Mouse (Mus musculus): Measurements from ENCODE around the gene Skida1. TPM values are rescaled to one million over a fixed set of nuclear protein-coding genes. Genes with fewer than 3 reads are reported as not detected.

Skida1 gene
- polyA plus RNA-seq, 1 experiment from 2014 or later: 17.2 TPM

GRCm38 (mm10) chr2:18015581-18015980 is 33.3 kb downstream of the Skida1 start:
- Histone ChIP-seq H3K27ac (no peak overlapping the region), H3K4me3 (no peak overlapping the region), H3K36me3 (replicated peaks) (no peaks in the 10 kb centered on the region), H3K4me1 (no peaks in the 10 kb centered on the region), H3K27me3 (ENCODE audit: poor library complexity, severe bottlenecking) (no peaks in the 10 kb centered on the region), H3K9me3 (no peaks in the 10 kb centered on the region)
- 59% methylated on average over 3 of the region's 3 CpGs for WGBS
- no peak for DNase-seq (ENCODE audit: extremely low spot score, low spot score)

- WGBS: 92% methylated on average over 3 of the region's 3 CpGs
- no peak for DNase-seq (ENCODE audit: extremely low spot score, low spot score)
- H3K27me3 ChIP-seq (ENCODE audit: poor library complexity, severe bottlenecking): no peaks in the 10 kb centered on the region
- H3K36me3 ChIP-seq (replicated peaks): no peaks in the 10 kb centered on the region
- no peaks in the 10 kb centered on the region for H3K4me1 ChIP-seq
- H3K27ac ChIP-seq: no peak overlapping the region
- no peak overlapping the region for H3K4me3 ChIP-seq
- no peaks in the 10 kb centered on the region for H3K9me3 ChIP-seq
These were observed 36.0 kb downstream of the Skida1 start for GRCm38 (mm10) chr2:18012866-18013265.

GRCm38 (mm10) chr2:18011226-18011625 is 37.6 kb downstream of the Skida1 start:
- no peak for DNase-seq (ENCODE audit: extremely low spot score, low spot score)
- WGBS: 92% methylated on average over 6 of the region's 6 CpGs
- Histone ChIP-seq H3K9me3 (no peaks in the 10 kb centered on the region), H3K27ac (no peak overlapping the region), H3K27me3 (ENCODE audit: poor library complexity, severe bottlenecking) (no peaks in the 10 kb centered on the region), H3K4me3 (no peak overlapping the region), H3K4me1 (no peaks in the 10 kb centered on the region), H3K36me3 (replicated peaks) (no peaks in the 10 kb centered on the region)

GRCm38 (mm10) chr2:18005137-18005536 is 43.7 kb downstream of the Skida1 start:
- Histone ChIP-seq H3K36me3 (replicated peaks) (no peaks in the 10 kb centered on the region), H3K27me3 (ENCODE audit: poor library complexity, severe bottlenecking) (no peaks in the 10 kb centered on the region)
- WGBS: 36% methylated on average over 8 of the region's 8 CpGs

GRCm38 (mm10) chr2:18004286-18004685 is 44.6 kb downstream of the Skida1 start:
- Histone ChIP-seq H3K27me3 (ENCODE audit: poor library complexity, severe bottlenecking) (no peaks in the 10 kb centered on the region), H3K9me3 (no peaks in the 10 kb centered on the region), H3K36me3 (replicated peaks) (no peaks in the 10 kb centered on the region), H3K4me1 (peaks cover 10% of the 10 kb centered on the region), H3K4me3 (no peak overlapping the region), H3K27ac (no peak overlapping the region)
- no peak for DNase-seq (ENCODE audit: extremely low spot score, low spot score)
- 91% methylated on average over 4 of the region's 4 CpGs for WGBS

More at GRCm38 (mm10) chr2:18005137-18005536, 43.7 kb downstream of the Skida1 start:
- no peaks in the 10 kb centered on the region for H3K9me3 ChIP-seq
- no peak overlapping the region for H3K27ac ChIP-seq
- H3K4me3 ChIP-seq: no peak overlapping the region
- DNase-seq (ENCODE audit: extremely low spot score, low spot score): peak; percentile 16
- peaks cover 10% of the 10 kb centered on the region for H3K4me1 ChIP-seq

GRCm38 (mm10) chr2:18002306-18002705 is 46.5 kb downstream of the Skida1 start:
- Histone ChIP-seq H3K4me1 (peaks cover 10% of the 10 kb centered on the region), H3K36me3 (replicated peaks) (no peaks in the 10 kb centered on the region), H3K4me3 (no peak overlapping the region), H3K27me3 (ENCODE audit: poor library complexity, severe bottlenecking) (no peaks in the 10 kb centered on the region), H3K27ac (no peak overlapping the region), H3K9me3 (no peaks in the 10 kb centered on the region)
- WGBS: 93% methylated on average over 3 of the region's 3 CpGs
- DNase-seq (ENCODE audit: extremely low spot score, low spot score): no peak

GRCm38 (mm10) chr2:17996858-17997257 is 52.0 kb downstream of the Skida1 start, which contains the start of gene H2al2a:
H2al2a (minus strand) TSS chr2:17996958.
- no peaks in the 10 kb centered on the region for H3K4me1 ChIP-seq
- H3K9me3 ChIP-seq: no peaks in the 10 kb centered on the region
- no peak within 1 kb of the TSS for H3K27ac ChIP-seq
- H3K36me3 ChIP-seq (replicated peaks): no peaks in the 10 kb centered on the region
- H3K4me3 ChIP-seq: no peak within 1 kb of the TSS
- no peak for DNase-seq (ENCODE audit: extremely low spot score, low spot score)
- H3K27me3 ChIP-seq (ENCODE audit: poor library complexity, severe bottlenecking): no peaks in the 10 kb centered on the region

Small RNA genes within 50 kb of the gene (microRNA-seq; reads per million reads assigned to microRNA genes)
- gene Mir7655: 26.6 reads per million, percentile 33 among the genes with 10 or more reads in this experiment

Other genes with a start within 250 kb of the Skida1 start
- gene H2al2a, start 52.1 kb downstream of the Skida1 start, polyA plus RNA-seq (2016; fragmentation: Nextera tagmentation; extraction: Ambion mirVana): not detected in 2 replicates
- gene A930004D18Rik, start 11.3 kb downstream of the Skida1 start, polyA plus RNA-seq (2016; fragmentation: Nextera tagmentation; extraction: Ambion mirVana): 13.8 and 17.9 TPM in 2 replicates
- 65.0 and 68.0 TPM in 2 replicates for gene Mllt10, start 6.2 kb upstream of the Skida1 start, polyA plus RNA-seq (2016; fragmentation: Nextera tagmentation; extraction: Ambion mirVana)